Mouse (Mus musculus): ENCODE measurements around the gene Cd274.
A peak's percentile ranks its signal among the peaks of the same experiment; 100 is the strongest.
"Not testable (repeated sequence)": the region's sequence is repeated elsewhere in the genome, so short reads cannot be mapped to it uniquely, and the experiment has no call there.

The Cd274 gene

DNA sequence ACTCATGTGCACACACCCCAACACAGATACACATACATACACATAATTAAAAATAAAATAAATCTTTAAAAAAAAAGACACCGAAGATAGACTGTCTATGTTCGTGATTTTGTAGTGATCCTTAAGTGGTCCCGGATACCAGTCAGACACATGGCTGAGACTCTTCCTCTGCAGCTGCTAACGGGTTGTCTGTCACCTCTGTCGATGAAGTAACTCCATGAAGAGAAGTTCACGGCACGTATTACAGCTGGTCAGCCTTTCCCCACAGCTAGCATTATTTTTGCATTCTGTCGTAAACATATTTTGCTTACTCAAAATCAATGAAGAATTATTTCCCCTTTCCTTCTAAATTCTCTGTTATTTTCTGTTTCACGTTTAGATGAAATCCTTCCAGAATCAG is 26.1 kb downstream of the Cd274 start:
- DNase-seq (ENCODE audit: low spot score) = no peak

GRCm38 (mm10) chr19:29394721-29395120 is 27.5 kb downstream of the Cd274 start:
- DNase-seq (ENCODE audit: low spot score) = no peak

DNA sequence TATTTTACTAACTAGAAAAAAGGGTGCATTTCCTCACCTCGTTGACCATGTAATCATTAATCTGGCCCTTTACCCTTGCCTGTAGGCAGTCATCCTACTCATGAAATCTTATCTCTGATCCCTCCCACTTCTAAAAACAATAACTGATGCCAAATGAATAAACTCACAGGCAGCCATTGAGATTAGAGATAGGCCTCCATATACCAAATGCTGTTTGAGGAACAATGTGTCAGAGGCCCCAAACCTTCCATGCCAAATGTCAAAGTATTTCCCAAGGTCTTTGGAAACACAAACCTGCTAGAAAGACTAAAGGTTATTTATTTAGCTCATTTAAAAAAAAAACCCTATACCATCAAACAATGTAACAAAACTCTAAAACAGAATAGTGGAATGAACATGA is 29.1 kb downstream of the Cd274 start:
- no peak for DNase-seq (ENCODE audit: low spot score)

- no peak for DNase-seq (ENCODE audit: low spot score)
Observed at GRCm38 (mm10) chr19:29399786-29400185, 32.5 kb downstream of the Cd274 start.

GRCm38 (mm10) chr19:29400466-29400865 is 33.2 kb downstream of the Cd274 start:
- no peak for DNase-seq (ENCODE audit: low spot score)

- no peak for DNase-seq (ENCODE audit: low spot score)
Observed at GRCm38 (mm10) chr19:29402621-29403020, 35.4 kb downstream of the Cd274 start.

- DNase-seq (ENCODE audit: low spot score) = no peak
Observed at GRCm38 (mm10) chr19:29403251-29403650, 36.0 kb downstream of the Cd274 start.

GRCm38 (mm10) chr19:29405388-29405787 is 38.1 kb downstream of the Cd274 start:
- no peak for DNase-seq (ENCODE audit: low spot score)

DNA sequence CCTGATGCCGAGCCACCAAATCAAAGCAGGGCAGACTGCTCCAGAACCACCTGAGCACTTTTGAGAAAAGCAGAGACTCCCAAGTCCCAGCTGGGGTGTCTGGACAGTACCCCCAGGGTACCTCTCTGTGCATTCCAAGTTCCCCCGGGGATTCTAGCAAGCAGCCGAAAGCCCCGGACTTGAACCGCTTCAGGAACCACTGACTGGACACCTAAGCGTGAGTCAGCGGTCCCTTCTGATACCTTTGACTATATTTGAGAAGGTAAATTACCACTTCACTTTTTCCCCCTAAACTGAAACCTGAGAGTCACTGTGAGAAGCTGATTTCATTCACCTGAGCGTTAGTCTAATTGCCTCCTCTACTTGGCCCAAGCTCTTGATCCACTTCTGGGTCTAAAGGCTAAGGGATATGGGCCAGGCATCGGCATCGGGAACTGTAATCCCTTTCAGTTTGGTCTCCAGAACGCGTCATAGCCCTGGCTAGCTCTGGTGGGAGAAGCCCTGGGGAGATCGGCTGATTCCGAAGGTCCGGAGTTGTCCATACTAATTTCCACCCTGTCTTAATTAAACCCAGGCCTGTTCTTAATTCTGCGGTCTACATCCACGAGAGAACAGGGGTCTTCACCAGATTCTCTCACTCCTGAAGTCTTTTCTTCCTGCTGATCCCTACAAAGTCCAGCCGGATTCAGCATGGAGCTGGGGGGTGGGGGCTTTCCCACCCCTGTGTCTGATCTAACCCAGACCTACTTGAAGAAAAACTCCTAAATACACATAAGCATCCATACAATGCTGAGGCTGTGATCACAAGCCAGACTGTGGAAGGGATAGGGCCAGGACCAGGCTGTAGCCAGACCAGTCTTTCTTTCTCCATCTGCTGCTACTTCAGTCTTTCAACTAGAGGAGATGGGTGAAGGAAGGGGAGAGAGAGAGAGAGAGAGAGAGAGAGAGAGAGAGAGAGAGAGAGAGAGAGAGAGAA is 39.1 kb downstream of the Cd274 start:
- DNase-seq (ENCODE audit: low spot score) = no peak

DNA sequence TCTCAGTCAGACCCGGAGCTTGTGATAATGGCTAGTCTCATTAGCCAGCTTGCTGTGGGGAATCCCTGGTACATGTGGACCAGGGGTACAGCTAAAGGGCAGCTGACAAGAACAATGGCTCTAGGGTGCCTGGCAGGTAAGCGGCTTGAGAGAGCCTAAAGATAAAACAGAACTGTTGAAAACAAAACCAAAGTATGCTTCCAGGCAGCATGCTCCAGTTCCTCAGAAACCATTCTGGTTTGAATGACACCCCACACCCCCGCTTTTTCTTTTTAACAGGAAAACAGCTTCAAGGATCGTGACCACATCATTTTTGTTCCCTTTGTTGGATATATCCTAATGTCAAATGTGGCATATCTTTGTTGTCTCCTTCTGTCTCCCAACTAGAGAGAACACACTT is 43.4 kb downstream of the Cd274 start, which contains the start of gene Pdcd1lg2:
Pdcd1lg2 (plus strand) TSS at position 301 of the 400 bp plus-strand sequence.
- DNase-seq (ENCODE audit: low spot score) = no peak

- DNase-seq (ENCODE audit: low spot score) = no peak
Observed at GRCm38 (mm10) chr19:29412476-29413420, 45.5 kb downstream of the Cd274 start.

- no peak for DNase-seq (ENCODE audit: low spot score)
Observed at GRCm38 (mm10) chr19:29414513-29414912, 47.3 kb downstream of the Cd274 start.

DNA sequence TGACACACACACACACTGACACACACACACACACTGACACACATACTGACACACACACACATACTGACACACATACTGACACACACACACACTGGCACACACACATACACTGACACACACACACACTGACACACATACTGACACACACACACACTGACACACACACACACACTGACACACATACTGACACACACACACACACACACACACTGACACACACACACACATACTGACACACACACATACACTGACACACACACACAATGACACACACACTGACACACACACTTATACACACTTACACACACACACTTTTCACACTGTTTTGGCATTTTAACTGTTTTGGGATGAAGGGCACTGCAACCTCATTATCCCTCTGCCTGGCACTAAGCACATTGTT is 47.7 kb downstream of the Cd274 start:
- DNase-seq (ENCODE audit: low spot score) = not testable (repeated sequence)

DNA sequence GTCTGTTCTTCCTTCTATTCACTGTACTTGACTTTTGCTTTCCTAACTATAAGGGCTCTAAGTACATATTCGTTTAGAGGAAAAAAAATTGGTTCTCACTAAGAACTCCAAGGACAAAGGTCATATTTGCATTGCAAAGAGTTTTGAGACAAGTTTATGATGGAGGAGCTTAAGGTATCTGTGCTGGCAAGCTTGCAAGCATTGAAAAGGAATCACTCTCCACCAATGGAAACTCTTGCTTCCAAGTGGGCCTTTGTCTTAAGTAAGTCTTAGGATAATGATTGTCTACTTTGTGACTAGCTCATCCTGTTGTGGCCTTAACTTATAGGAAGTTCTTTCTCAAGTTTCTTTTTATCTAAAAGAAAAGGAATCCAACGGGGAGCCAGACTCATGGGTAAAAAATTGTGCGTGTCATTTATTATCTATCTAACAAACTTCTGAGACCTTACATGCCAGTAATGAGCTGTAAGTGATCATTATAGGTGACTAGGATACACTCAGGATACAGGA is 49.2 kb downstream of the Cd274 start:
- DNase-seq (ENCODE audit: low spot score) = no peak

- DNase-seq (ENCODE audit: low spot score) = no peak
Observed at GRCm38 (mm10) chr19:29417188-29417587, 49.9 kb downstream of the Cd274 start.

DNA sequence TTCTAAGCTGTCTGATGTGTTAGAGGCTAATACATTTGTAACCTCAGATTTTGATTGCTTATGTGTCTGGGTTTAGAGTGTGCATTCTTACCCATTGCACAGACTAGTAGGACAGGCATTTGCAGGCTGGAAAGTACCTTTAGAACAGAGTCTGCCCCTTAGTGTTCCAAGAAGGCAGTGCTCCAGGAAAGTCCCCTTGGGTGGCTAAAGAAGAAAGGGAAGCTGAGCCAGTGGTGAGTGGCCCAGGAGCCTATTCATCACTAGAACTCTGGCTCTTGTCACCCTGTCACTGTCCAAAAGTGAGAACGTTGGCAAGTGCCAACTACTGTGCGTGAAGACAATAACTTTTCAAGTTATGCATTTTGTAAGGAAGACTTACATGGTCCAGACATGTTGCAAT is 50.6 kb downstream of the Cd274 start:
- no peak for DNase-seq (ENCODE audit: low spot score)

DNA sequence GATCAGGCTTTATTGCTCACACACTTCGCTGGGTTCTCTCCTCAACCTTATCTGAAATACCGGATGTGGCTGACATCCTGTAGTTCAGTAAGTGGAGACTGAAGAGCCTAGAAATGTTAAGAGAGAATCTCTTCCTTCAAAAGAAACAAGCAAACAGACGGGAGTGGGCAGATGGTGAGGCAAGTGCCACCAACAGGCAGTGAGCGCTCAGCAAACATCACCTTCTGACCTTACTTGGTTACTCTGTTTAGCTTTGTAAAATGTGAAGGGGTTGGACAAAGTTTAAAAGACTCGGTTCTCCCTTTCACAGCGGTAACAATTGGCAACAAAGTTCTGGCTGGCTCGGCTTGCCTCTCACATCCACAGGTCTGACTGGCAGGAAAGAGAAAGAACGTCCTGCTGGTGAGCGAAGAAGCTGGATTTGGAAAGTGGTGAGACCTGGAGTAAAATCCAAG is 51.4 kb downstream of the Cd274 start:
- peak; percentile 43 for DNase-seq (ENCODE audit: low spot score)

DNA sequence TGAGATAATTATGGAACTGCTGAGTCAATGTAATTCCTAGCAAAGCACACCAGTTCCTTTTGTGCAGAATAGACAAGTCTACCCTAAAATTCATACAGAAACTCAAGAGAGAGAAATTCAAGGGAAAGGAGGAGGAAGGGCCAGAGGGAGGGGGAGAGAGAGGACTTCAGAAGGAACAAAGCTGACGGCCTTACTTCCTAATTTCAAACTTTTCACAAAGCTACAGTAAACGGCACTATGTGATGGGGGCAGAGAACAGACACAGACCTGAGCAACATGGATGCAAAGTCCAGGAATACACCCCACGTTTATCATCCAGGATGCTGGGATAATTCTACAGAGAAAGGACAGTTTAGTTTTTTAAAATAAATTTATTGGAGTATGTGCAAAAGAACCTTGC is 52.3 kb downstream of the Cd274 start:
- no peak for DNase-seq (ENCODE audit: low spot score)

- DNase-seq (ENCODE audit: low spot score) = no peak
Observed at GRCm38 (mm10) chr19:29419946-29420345, 52.7 kb downstream of the Cd274 start.

DNA sequence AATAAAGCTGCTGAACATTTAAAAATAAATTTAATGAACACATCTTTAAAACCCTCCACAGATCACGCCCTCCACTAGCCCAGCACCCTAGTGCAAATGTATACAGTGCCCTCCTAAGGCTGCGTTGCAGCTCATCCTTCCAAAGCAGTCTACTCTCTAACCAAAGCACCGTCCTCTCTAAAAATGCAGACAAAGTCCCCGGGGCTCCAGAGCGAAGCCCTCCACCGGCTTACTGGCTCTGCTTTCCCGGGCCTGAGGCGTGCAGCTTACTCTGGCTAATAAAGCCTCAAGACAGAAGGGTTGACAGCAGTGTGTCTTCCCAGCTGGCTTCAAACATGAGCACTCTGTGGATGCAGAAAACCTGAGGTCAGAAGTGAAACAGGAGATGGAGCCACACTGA is 53.1 kb downstream of the Cd274 start:
- no peak for DNase-seq (ENCODE audit: low spot score)

DNA sequence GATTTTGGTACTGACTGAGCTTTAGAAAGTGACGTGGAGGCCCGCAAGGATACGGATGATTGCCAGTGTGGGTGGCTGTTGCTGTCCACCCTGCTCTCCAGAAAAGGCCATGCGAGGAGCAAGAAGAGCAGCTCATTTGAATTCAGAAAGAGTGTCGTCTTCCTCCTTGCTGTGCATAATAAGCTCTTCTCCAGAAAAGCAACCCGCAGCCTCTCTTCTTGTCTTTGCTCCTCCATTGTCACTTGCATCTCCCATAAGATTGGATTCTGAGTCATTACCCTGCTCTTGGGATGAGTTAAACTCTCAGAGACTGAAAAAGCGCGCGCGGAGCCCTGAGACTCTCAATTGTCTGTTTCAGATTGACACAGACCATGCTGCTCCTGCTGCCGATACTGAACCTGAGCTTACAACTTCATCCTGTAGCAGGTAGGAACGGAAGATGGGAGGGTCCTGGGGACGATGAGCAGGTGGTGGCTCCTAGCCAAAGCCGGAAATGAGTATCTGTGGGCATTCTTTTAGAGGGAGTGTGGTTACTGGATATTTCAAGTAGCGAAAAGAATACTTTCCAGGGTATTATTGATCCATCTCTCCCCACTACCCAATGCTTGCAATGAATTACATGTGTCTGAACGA is 54.9 kb downstream of the Cd274 start:
- DNase-seq (ENCODE audit: low spot score) = no peak

DNA sequence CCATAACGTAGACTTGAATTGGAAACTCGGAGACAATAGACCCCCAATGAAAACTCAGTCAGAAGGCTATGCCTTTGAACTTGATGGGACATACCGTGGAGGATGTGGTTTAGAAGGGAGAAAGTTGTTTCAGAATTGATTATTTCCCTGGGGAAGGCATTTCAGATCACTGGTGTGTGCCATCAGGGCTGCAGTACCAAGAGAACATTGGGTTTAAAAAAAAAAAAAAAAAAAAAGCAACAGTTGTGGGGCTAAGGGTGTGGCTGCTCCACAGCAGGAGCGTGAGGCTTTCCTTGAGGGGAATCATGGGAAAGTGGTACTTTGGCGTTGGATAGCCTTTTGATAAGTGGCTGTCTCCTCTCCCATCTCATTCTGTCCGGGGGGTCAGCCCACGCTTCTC is 55.5 kb downstream of the Cd274 start:
- no peak for DNase-seq (ENCODE audit: low spot score)

Data from embryo, embryonic 10 days (tissue).